Mouse (Mus musculus): ENCODE results near the gene Rnase1. TPM values are rescaled to one million over a fixed set of nuclear protein-coding genes. Genes with fewer than 3 reads are reported as not detected.

The Rnase1 gene
- total and polyA plus RNA-seq, 2 experiments from 2014 or later = 0.23 TPM; not detected in 1

GRCm38 (mm10) chr14:51140342-51140741, 6.2 kb downstream of the Rnase1 start:
- TF ChIP-seq CTCF (IDR thresholded peaks at IDR 0.05; ENCODE audit: low read depth) (no peak), EP300 (IDR thresholded peaks at IDR 0.05; ENCODE audit: low read depth) (no peak)
- Histone ChIP-seq H3K4me2 (ENCODE audit: low read depth, low read length) (no peak overlapping the region), H3K9ac (replicated peaks; ENCODE audit: low read depth, low read length) (no peak overlapping the region), H3K27ac (ENCODE audit: low read depth) (no peak overlapping the region), H3K4me1 (ENCODE audit: control insufficient read depth, insufficient read depth) (peaks cover 6% of the 10 kb centered on the region; the same call in 1 of the 2 replicates), H3K9me3 (replicated peaks; ENCODE audit: control insufficient read depth, low read length) (no peaks in the 10 kb centered on the region), H3K4me3 (ENCODE audit: low read depth, low read length) (no peak overlapping the region), H3K27me3 (ENCODE audit: control insufficient read depth, insufficient read depth, low read length) (no peaks in the 10 kb centered on the region), H3K36me3 (replicated peaks; ENCODE audit: control insufficient read depth, insufficient read depth, low read length) (no peaks in the 10 kb centered on the region)
- WGBS = 63% methylated on average over 2 of the region's 2 CpGs
- DNase-seq (ENCODE audit: low spot score) (peak; percentile 26), ATAC-seq (ENCODE audit: insufficient read depth, low read depth) (no peak; the same call in 1 of the 2 replicates)

DNA sequence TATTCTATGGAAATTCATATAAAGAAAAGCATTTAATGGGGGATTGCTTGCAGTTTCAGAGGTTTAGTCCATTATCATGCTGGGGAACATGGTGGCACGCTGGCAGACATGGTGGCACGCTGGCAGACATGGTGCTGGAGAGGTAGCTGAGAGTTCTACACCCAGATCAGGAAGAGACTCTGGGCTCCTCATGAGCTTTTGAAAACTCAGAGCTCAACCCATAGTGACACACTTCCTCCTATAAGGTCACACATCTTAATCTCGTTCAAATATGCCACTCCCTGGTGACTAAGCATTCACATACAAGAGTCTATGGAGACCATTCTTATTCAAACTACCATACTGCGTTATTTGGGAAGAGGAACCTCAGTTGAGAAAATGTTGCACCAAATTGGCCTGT, 14.2 kb downstream of the Rnase1 start:
- Histone ChIP-seq H3K4me1 (ENCODE audit: control insufficient read depth, insufficient read depth) (peaks cover 4% of the 10 kb centered on the region; the same call in 1 of the 2 replicates), H3K4me3 (ENCODE audit: low read depth, low read length) (no peak overlapping the region), H3K27me3 (ENCODE audit: control insufficient read depth, insufficient read depth, low read length) (no peaks in the 10 kb centered on the region), H3K27ac (ENCODE audit: low read depth) (no peak overlapping the region), H3K9me3 (replicated peaks; ENCODE audit: control insufficient read depth, low read length) (no peaks in the 10 kb centered on the region), H3K36me3 (replicated peaks; ENCODE audit: control insufficient read depth, insufficient read depth, low read length) (no peaks in the 10 kb centered on the region), H3K9ac (replicated peaks; ENCODE audit: low read depth, low read length) (no peak overlapping the region), H3K4me2 (ENCODE audit: low read depth, low read length) (no peak overlapping the region)
- DNase-seq (ENCODE audit: low spot score) (no peak), ATAC-seq (ENCODE audit: insufficient read depth, low read depth) (no peak)
- TF ChIP-seq EP300 (IDR thresholded peaks at IDR 0.05; ENCODE audit: low read depth) (no peak), CTCF (IDR thresholded peaks at IDR 0.05; ENCODE audit: low read depth) (no peak)
- WGBS = 88% methylated on average over 4 of the region's 4 CpGs

DNA sequence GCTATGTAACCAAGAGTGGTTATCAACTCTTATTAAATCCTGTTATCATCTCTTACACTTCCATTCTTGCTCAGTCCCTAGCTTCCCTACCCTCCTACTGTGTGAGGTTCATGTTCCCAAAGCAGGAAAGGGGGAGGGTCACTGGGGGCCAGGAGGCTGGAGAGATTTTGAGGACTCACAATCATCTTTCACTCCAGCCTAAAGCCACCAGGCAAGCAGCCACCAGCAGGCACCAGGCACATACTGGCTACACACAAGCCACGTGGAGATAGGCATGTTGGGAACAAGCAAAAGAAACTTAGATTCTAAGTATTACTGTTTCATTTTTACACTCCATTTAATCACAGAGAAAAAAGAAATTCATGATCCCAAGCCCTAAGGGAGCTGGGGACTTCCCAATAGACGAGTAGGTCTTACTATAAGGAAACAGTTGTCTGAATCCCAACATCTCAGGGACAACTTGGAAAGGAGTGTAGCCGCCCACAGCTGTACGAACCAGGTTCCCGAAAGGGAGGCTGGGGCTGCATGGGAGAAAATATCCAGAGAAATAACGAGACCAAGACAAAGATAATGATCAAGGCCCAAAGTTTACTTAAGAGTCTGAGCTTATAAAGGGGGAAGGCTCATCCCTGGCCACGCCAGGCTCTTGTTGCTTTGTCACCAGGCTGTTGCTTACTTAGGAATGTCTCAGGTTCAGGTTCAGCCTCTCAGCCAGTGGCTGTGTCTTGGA, 15.3 kb downstream of the Rnase1 start:
- Histone ChIP-seq H3K27ac (ENCODE audit: low read depth) (no peak overlapping the region), H3K36me3 (replicated peaks; ENCODE audit: control insufficient read depth, insufficient read depth, low read length) (no peaks in the 10 kb centered on the region), H3K4me3 (ENCODE audit: low read depth, low read length) (no peak overlapping the region), H3K27me3 (ENCODE audit: control insufficient read depth, insufficient read depth, low read length) (no peaks in the 10 kb centered on the region), H3K9ac (replicated peaks; ENCODE audit: low read depth, low read length) (no peak overlapping the region), H3K4me1 (ENCODE audit: control insufficient read depth, insufficient read depth) (peaks cover 4% of the 10 kb centered on the region; the same call in 1 of the 2 replicates), H3K4me2 (ENCODE audit: low read depth, low read length) (no peak overlapping the region), H3K9me3 (replicated peaks; ENCODE audit: control insufficient read depth, low read length) (no peaks in the 10 kb centered on the region)
- TF ChIP-seq CTCF (IDR thresholded peaks at IDR 0.05; ENCODE audit: low read depth) = no peak
- no peak for TF ChIP-seq EP300 (IDR thresholded peaks at IDR 0.05; ENCODE audit: low read depth)
- DNase-seq (ENCODE audit: low spot score) (no peak), ATAC-seq (ENCODE audit: insufficient read depth, low read depth) (no peak)
- WGBS = 72% methylated on average over 7 of the region's 7 CpGs

- H3K9ac ChIP-seq (replicated peaks; ENCODE audit: low read depth, low read length) = no peak overlapping the region
- H3K27ac ChIP-seq (ENCODE audit: low read depth) = no peak overlapping the region
- 53% methylated on average over 9 of the region's 9 CpGs for WGBS
- TF ChIP-seq CTCF (IDR thresholded peaks at IDR 0.05; ENCODE audit: low read depth) (no peak), EP300 (IDR thresholded peaks at IDR 0.05; ENCODE audit: low read depth) (no peak)
- peaks cover 4% of the 10 kb centered on the region; the same call in 1 of the 2 replicates for H3K4me1 ChIP-seq (ENCODE audit: control insufficient read depth, insufficient read depth)
- H3K36me3 ChIP-seq (replicated peaks; ENCODE audit: control insufficient read depth, insufficient read depth, low read length) = no peaks in the 10 kb centered on the region
- H3K4me2 ChIP-seq (ENCODE audit: low read depth, low read length) = no peak overlapping the region
- no peak overlapping the region for H3K4me3 ChIP-seq (ENCODE audit: low read depth, low read length)
- H3K9me3 ChIP-seq (replicated peaks; ENCODE audit: control insufficient read depth, low read length) = 0 out of 2 replicates have a peak, but pooled peaks cover 4% of the 10 kb centered on the region
- DNase-seq (ENCODE audit: low spot score) (no peak), ATAC-seq (ENCODE audit: insufficient read depth, low read depth) (no peak)
- H3K27me3 ChIP-seq (ENCODE audit: control insufficient read depth, insufficient read depth, low read length) = no peaks in the 10 kb centered on the region
Observed at GRCm38 (mm10) chr14:51130315-51130940, 16.2 kb downstream of the Rnase1 start.

DNA sequence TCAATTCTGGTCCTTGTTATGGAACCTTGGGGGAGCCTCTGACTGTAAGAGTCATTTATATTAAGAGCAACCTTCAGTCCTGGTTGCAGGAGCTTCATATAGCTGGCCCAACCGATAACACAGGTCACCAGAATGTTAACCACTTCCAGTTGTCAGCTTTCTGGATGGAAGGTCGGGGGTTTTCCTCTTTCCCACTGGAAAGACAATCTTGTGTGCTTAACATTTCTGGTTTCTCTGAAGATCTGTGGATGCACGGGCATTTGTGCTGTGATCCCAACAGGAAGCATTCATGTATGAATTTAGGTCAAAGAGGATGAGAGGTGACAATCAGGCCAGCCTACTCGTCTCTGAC, 17.0 kb downstream of the Rnase1 start:
- H3K9me3 ChIP-seq (replicated peaks; ENCODE audit: control insufficient read depth, low read length) = 0 out of 2 replicates have a peak, but pooled peaks cover 4% of the 10 kb centered on the region
- H3K4me3 ChIP-seq (ENCODE audit: low read depth, low read length) = no peak overlapping the region
- no peak for DNase-seq (ENCODE audit: low spot score)
- no peaks in the 10 kb centered on the region for H3K27me3 ChIP-seq (ENCODE audit: control insufficient read depth, insufficient read depth, low read length)
- no peak for ATAC-seq (ENCODE audit: insufficient read depth, low read depth)
- TF ChIP-seq CTCF (IDR thresholded peaks at IDR 0.05; ENCODE audit: low read depth) (no peak), EP300 (IDR thresholded peaks at IDR 0.05; ENCODE audit: low read depth) (no peak)
- H3K27ac ChIP-seq (ENCODE audit: low read depth) = no peak overlapping the region
- peaks cover 4% of the 10 kb centered on the region; the same call in 1 of the 2 replicates for H3K4me1 ChIP-seq (ENCODE audit: control insufficient read depth, insufficient read depth)
- H3K9ac ChIP-seq (replicated peaks; ENCODE audit: low read depth, low read length) = no peak overlapping the region
- WGBS = 44% methylated on average over 4 of the region's 4 CpGs
- no peaks in the 10 kb centered on the region for H3K36me3 ChIP-seq (replicated peaks; ENCODE audit: control insufficient read depth, insufficient read depth, low read length)
- H3K4me2 ChIP-seq (ENCODE audit: low read depth, low read length) = no peak overlapping the region

Measured in heart, postnatal 0 days (tissue).